Mouse (Mus musculus) MEL (cell line): ENCODE data around the gene Itga8.

Experiments used
- GATA1 ChIP-seq: IDR thresholded peaks from 2 replicates; pipeline ENCODE4 v1.6.1; 2011; ENCODE audit warnings: low read depth, low read length, improper control_type of control experiment
- MEF2A ChIP-seq: IDR thresholded peaks from 2 replicates; pipeline ENCODE4 v1.6.1; 2014; ENCODE audit warnings: low read depth, mild to moderate bottlenecking, inconsistent platforms, low read length, improper control_type of control experiment; ENCODE audit not compliant: poor library complexity, insufficient replicate concordance, severe bottlenecking; ENCODE audit errors: extremely low read depth

DNA sequence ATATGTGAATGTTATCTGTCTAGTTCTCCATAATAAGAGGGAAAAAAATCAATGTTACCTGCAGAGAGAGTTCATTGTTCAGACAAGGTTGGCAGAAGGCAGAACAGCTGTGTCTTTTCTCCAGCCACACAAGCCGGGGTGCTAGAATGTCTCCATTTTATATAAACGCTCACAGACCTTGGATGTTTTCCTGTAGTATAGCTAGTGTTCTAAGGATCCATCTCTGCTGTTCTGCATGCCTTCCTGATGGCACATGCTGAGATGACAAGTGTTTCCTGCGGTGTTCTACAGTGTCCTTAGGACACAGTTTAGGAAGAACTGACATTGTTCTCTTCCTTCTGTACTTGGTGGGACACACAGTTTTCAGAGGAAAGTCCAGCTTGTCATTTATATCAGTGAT, 192.4 kb downstream of the Itga8 start:
- TF ChIP-seq MEF2A (no peak), GATA1 (no peak)
